Mouse (Mus musculus): ENCODE data around the gene Hist1h1t. TPM values are rescaled to one million over a fixed set of nuclear protein-coding genes. Genes with fewer than 3 reads are reported as not detected.

The Hist1h1t gene
- polyA plus RNA-seq, 2 experiments = 0.13 TPM; not detected in 1

DNA sequence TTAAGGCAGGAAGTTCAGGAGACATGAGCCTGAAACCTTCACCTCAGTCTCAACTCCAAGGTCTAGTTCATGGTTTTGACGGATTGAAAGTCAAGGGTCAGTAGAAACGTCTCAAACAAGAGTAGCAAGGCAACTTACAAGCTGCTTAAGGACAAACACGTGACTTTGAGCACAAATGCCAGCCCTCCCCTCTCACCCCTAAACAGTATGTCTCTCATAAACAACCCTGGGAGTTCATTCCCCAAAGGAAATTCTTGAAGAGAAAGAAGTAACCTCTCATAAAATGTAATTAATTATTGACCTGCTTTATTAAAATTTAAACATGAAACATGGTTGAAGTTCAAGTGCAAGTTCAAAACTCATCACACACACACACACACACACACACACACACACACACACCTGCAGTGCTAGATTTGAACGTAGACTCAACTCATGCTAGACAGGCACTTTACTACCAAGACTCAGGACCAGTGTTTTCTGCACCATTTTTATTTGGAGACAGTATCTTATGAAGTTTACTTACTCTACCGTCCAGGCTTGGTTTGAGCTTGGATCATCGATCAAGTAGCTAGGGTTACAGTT lies 1.7 kb upstream of the Hist1h1t start:
- Histone ChIP-seq H3K4me2 (ENCODE audit: low read depth) (no peak overlapping the region), H3K9me3 (ENCODE audit: control insufficient read depth, low read length) (no peaks in the 10 kb centered on the region), H3K27ac (no peak overlapping the region), H3K9ac (replicated peaks) (no peak overlapping the region), H3K36me3 (replicated peaks; ENCODE audit: control insufficient read depth, insufficient read depth, low read depth) (no peaks in the 10 kb centered on the region), H3K27me3 (ENCODE audit: control insufficient read depth, insufficient read depth, low read length) (no peaks in the 10 kb centered on the region), H3K4me3 (ENCODE audit: insufficient read depth in 1 of 2, low read depth in 2 of 2, low read length in 2 of 2) (no peak overlapping the region), H3K4me1 (replicated peaks; ENCODE audit: control insufficient read depth in 2 of 2, insufficient read depth in 2 of 2, low read length in 1 of 2) (peaks cover 23 to 24% of the 10 kb centered on the region in 2 experiments)
- no peak for ATAC-seq (ENCODE audit: insufficient read depth)
- DNase-seq (ENCODE audit: low read depth in 3 of 3, low spot score in 3 of 3) = no peak
- TF ChIP-seq CTCF (IDR thresholded peaks at IDR 0.05; ENCODE audit: low read depth) (no peak), EP300 (IDR thresholded peaks at IDR 0.05; ENCODE audit: low read depth) (no peak)
- WGBS (ENCODE audit: insufficient replicate concordance) = 73% methylated on average over 6 of the region's 6 CpGs

GRCm38 (mm10) chr13:23694956-23695355 lies 658 bp upstream of the Hist1h1t start:
- ATAC-seq (ENCODE audit: insufficient read depth) (no peak), DNase-seq (ENCODE audit: low read depth in 3 of 3, low spot score in 3 of 3) (no peak)
- H3K9ac ChIP-seq (replicated peaks) = no peak overlapping the region
- H3K36me3 ChIP-seq (replicated peaks; ENCODE audit: control insufficient read depth, insufficient read depth, low read depth) = no peaks in the 10 kb centered on the region
- peaks cover 21% of the 10 kb centered on the region in 2 experiments for H3K4me1 ChIP-seq (replicated peaks; ENCODE audit: control insufficient read depth in 2 of 2, insufficient read depth in 2 of 2, low read length in 1 of 2)
- H3K9me3 ChIP-seq (ENCODE audit: control insufficient read depth, low read length) = no peaks in the 10 kb centered on the region
- no peak for TF ChIP-seq EP300 (IDR thresholded peaks at IDR 0.05; ENCODE audit: low read depth)
- no peak for TF ChIP-seq CTCF (IDR thresholded peaks at IDR 0.05; ENCODE audit: low read depth)
- 76% methylated on average over 9 of the region's 9 CpGs for WGBS (ENCODE audit: insufficient replicate concordance)
- no peak overlapping the region for H3K27ac ChIP-seq
- H3K27me3 ChIP-seq (ENCODE audit: control insufficient read depth, insufficient read depth, low read length) = no peaks in the 10 kb centered on the region
- H3K4me2 ChIP-seq (ENCODE audit: low read depth) = no peak overlapping the region; the same call in 1 of the 2 replicates
- no peak overlapping the region for H3K4me3 ChIP-seq (ENCODE audit: insufficient read depth in 1 of 2, low read depth in 2 of 2, low read length in 2 of 2)

DNA sequence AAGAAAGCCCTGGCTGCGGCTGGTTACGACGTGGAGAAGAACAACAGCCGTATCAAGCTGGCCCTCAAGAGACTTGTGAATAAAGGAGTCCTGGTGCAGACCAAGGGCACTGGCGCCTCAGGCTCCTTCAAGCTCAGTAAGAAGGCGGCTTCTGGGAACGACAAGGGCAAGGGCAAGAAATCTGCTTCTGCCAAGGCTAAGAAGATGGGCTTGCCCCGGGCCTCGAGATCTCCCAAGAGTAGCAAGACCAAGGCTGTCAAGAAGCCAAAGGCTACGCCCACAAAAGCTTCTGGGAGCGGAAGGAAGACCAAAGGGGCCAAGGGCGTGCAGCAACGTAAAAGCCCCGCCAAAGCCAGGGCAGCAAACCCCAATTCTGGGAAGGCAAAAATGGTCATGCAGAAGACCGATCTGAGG lies 454 bp downstream of the Hist1h1t start:
- H3K9me3 ChIP-seq (ENCODE audit: control insufficient read depth, low read length) = no peaks in the 10 kb centered on the region
- peak overlapping the region; percentile 100 for H3K27ac ChIP-seq
- DNase-seq (ENCODE audit: low read depth in 3 of 3, low spot score in 3 of 3) (no peak), ATAC-seq (ENCODE audit: insufficient read depth) (no peak)
- no peaks in the 10 kb centered on the region for H3K27me3 ChIP-seq (ENCODE audit: control insufficient read depth, insufficient read depth, low read length)
- H3K9ac ChIP-seq (replicated peaks) = peak overlapping the region; percentile 94
- H3K4me2 ChIP-seq (ENCODE audit: low read depth) = peak overlapping the region; percentile 69
- H3K4me1 ChIP-seq (replicated peaks; ENCODE audit: control insufficient read depth in 2 of 2, insufficient read depth in 2 of 2, low read length in 1 of 2) = peaks cover 25 to 26% of the 10 kb centered on the region in 2 experiments
- 29% methylated on average over 15 of the region's 15 CpGs for WGBS (ENCODE audit: insufficient replicate concordance)
- peak overlapping the region; percentile 27 to 38 for H3K4me3 ChIP-seq (ENCODE audit: insufficient read depth in 1 of 2, low read depth in 2 of 2, low read length in 2 of 2)
- no peak for TF ChIP-seq EP300 (IDR thresholded peaks at IDR 0.05; ENCODE audit: low read depth)
- no peak for TF ChIP-seq CTCF (IDR thresholded peaks at IDR 0.05; ENCODE audit: low read depth)
- H3K36me3 ChIP-seq (replicated peaks; ENCODE audit: control insufficient read depth, insufficient read depth, low read depth) = no peaks in the 10 kb centered on the region

- peak overlapping the region; percentile 69 for H3K4me2 ChIP-seq (ENCODE audit: low read depth)
- H3K27me3 ChIP-seq (ENCODE audit: control insufficient read depth, insufficient read depth, low read length) = no peaks in the 10 kb centered on the region
- H3K4me3 ChIP-seq (ENCODE audit: insufficient read depth in 1 of 2, low read depth in 2 of 2, low read length in 2 of 2) = peak overlapping the region; percentile 55 to 64
- no peaks in the 10 kb centered on the region for H3K9me3 ChIP-seq (ENCODE audit: control insufficient read depth, low read length)
- H3K9ac ChIP-seq (replicated peaks) = peak overlapping the region; percentile 94
- ATAC-seq (ENCODE audit: insufficient read depth) = peak; percentile 68
- peak overlapping the region; percentile 100 for H3K27ac ChIP-seq
- TF ChIP-seq CTCF (IDR thresholded peaks at IDR 0.05; ENCODE audit: low read depth) (peak; percentile 83), EP300 (IDR thresholded peaks at IDR 0.05; ENCODE audit: low read depth) (peak; percentile 46)
- H3K4me1 ChIP-seq (replicated peaks; ENCODE audit: control insufficient read depth in 2 of 2, insufficient read depth in 2 of 2, low read length in 1 of 2) = peaks cover 26% of the 10 kb centered on the region in 2 experiments
- no peaks in the 10 kb centered on the region for H3K36me3 ChIP-seq (replicated peaks; ENCODE audit: control insufficient read depth, insufficient read depth, low read depth)
- peak; percentile 78 to 86 (median 84) for DNase-seq (ENCODE audit: low read depth in 3 of 3, low spot score in 3 of 3)
- under 1% methylated on average over 24 of the region's 32 CpGs for WGBS (ENCODE audit: insufficient replicate concordance)
These were observed 2.1 kb downstream of the Hist1h1t start for GRCm38 (mm10) chr13:23697491-23698299.

- peak; percentile 25; the same call in 1 of the 2 replicates for TF ChIP-seq CTCF (IDR thresholded peaks at IDR 0.05; ENCODE audit: low read depth)
- peak; percentile 91 for TF ChIP-seq EP300 (IDR thresholded peaks at IDR 0.05; ENCODE audit: low read depth)
- DNase-seq (ENCODE audit: low read depth in 3 of 3, low spot score in 3 of 3) = peak; percentile 98 to 99 (median 98)
- peak within 1 kb of the TSS; percentile 69 for H3K4me2 ChIP-seq (ENCODE audit: low read depth)
- H3K36me3 ChIP-seq (replicated peaks; ENCODE audit: control insufficient read depth, insufficient read depth, low read depth) = no peaks in the 10 kb centered on the region
- peaks cover 26% of the 10 kb centered on the region in 2 experiments for H3K4me1 ChIP-seq (replicated peaks; ENCODE audit: control insufficient read depth in 2 of 2, insufficient read depth in 2 of 2, low read length in 1 of 2)
- WGBS (ENCODE audit: insufficient replicate concordance) = 0% methylated on average over 21 of the region's 22 CpGs
- ATAC-seq (ENCODE audit: insufficient read depth) = peak; percentile 89
- no peaks in the 10 kb centered on the region for H3K9me3 ChIP-seq (ENCODE audit: control insufficient read depth, low read length)
- no peaks in the 10 kb centered on the region for H3K27me3 ChIP-seq (ENCODE audit: control insufficient read depth, insufficient read depth, low read length)
- H3K27ac ChIP-seq = peak within 1 kb of the TSS; percentile 100
- peak within 1 kb of the TSS; percentile 94 for H3K9ac ChIP-seq (replicated peaks)
- H3K4me3 ChIP-seq (ENCODE audit: insufficient read depth in 1 of 2, low read depth in 2 of 2, low read length in 2 of 2) = peak within 1 kb of the TSS; percentile 55 to 64
These were observed 2.7 kb downstream of the Hist1h1t start, which contains the start of gene Hist1h4c for GRCm38 (mm10) chr13:23698300-23698693. TSS of gene Hist1h4c (minus strand) at chr13:23698454.
